In genomic region chr12:40037226-40037813, GRCm38 (mm10) we compare ENCODE assay signal across 8 mouse cellular contexts. TPM values are rescaled to one million over a fixed set of nuclear protein-coding genes. Genes with fewer than 3 reads are reported as not detected.
DNase-seq lines count a peak whose midpoint lies in the region; ATAC-seq lines count a peak whose summit lies in the region.

No protein-coding gene starts in this region.

- 0% methylated on average over 49 of the region's 60 CpGs for WGBS in hindbrain, embryonic 16.5 days
- under 1% methylated on average over 59 of the region's 60 CpGs for WGBS in macrophage (ENCODE audit: missing documents)

- H3K4me1 ChIP-seq in hindbrain, embryonic 16.5 days (ENCODE audit: control insufficient read depth, insufficient read depth, low read depth, low read length) = peaks cover 10% of the 10 kb centered on the region

- no peaks in the 10 kb centered on the region for H3K79me2 ChIP-seq in macrophage (ENCODE audit: inconsistent target)

- peak overlapping the region; percentile 96 for H3K9ac ChIP-seq in hindbrain, embryonic 16.5 days (ENCODE audit: low read depth, low read length)

- peak overlapping the region; percentile 97 for H3K27ac ChIP-seq in hindbrain, embryonic 16.5 days (ENCODE audit: low read depth, low read length)
- H3K27ac ChIP-seq in macrophage = peak overlapping the region; percentile 60

- H3K36me3 ChIP-seq in hindbrain, embryonic 16.5 days (ENCODE audit: control insufficient read depth, insufficient read depth, low read length) = no peaks in the 10 kb centered on the region
- no peaks in the 10 kb centered on the region for H3K36me3 ChIP-seq in macrophage (ENCODE audit: inconsistent target)

- peak; percentile 95 for DNase-seq in R1 (ENCODE audit: low read depth, low spot score)
- DNase-seq in cerebellum, postnatal 25 days = peak; percentile 96 to 99
- DNase-seq in frontal cortex, postnatal 36 days (ENCODE audit: low spot score in 2 of 2) = peak; percentile 98
- peak; percentile 98 for DNase-seq in left cerebral cortex, adult 18-20 months (ENCODE audit: low spot score in 2 of 2)
- DNase-seq in right cerebral cortex, adult 18-20 months = peak; percentile 98
- peak; percentile 95 for DNase-seq in urinary bladder, postnatal 10 days (ENCODE audit: low spot score)

- H3K9me3 ChIP-seq in hindbrain, embryonic 16.5 days (ENCODE audit: control insufficient read depth, low read length) = no peaks in the 10 kb centered on the region

- peak overlapping the region; percentile 95 for H3K4me3 ChIP-seq in hindbrain, embryonic 16.5 days (ENCODE audit: low read length)
- peak overlapping the region; percentile 94 for H3K4me3 ChIP-seq in macrophage (ENCODE audit: inconsistent target)

- no peaks in the 10 kb centered on the region for H3K27me3 ChIP-seq in hindbrain, embryonic 16.5 days (replicated peaks; ENCODE audit: control insufficient read depth, insufficient read depth, low read length)

- peak; percentile 97 for ATAC-seq in hindbrain, embryonic 16.5 days

- peak overlapping the region; percentile 84 for H3K4me2 ChIP-seq in hindbrain, embryonic 16.5 days (ENCODE audit: low read length)

RNA-seq across cellular contexts. Expression of gene Arl4a, which starts 0.5 kb away (rescaled TPM):
- 108 and 110 TPM in 2 replicates for polyA plus RNA-seq in hindbrain, embryonic 16.5 days (2015; fragmentation: Nextera tagmentation; extraction: Ambion mirVana)
- 10 to 100 TPM; 36.7 to 42.7 TPM for total RNA-seq in left cerebral cortex, adult 18-20 months (2021)
- total RNA-seq in macrophage (2018; cell fraction: chromatin; rRNA removed) = 10 to 100 TPM in 6 of 26 experiments, 1 to 10 TPM in 20; 4.5 to 15.3 (median 7.9) TPM
- 10 to 100 TPM in 18 of 26 experiments, 1 to 10 TPM in 8; 7.4 to 16.8 (median 11.7) TPM for total RNA-seq in macrophage (2018; cell fraction: cytosol; rRNA removed)
- 10 to 100 TPM in 17 of 26 experiments, 1 to 10 TPM in 9; 4.3 to 26.5 (median 12.3) TPM for total RNA-seq in macrophage (2018; cell fraction: nucleus; rRNA removed)
- polyA plus RNA-seq in macrophage (2018) = 8.2 to 12.8 TPM (median 10.7 TPM) in 3 replicates

Comparison
In these comparisons a context has a peak if more than half of its experiments do, and no peak if none do; other contexts are left out.
1. Peak in every context shown above with its lines: DNase-seq, ATAC-seq, H3K4me3 ChIP-seq and H3K27ac ChIP-seq.